Mouse (Mus musculus) thymus, adult 18-20 months (tissue): ENCODE data around the gene Rps5.
"Not testable (repeated sequence)": the region's sequence is repeated elsewhere in the genome, so short reads cannot be mapped to it uniquely, and the experiment has no call there.

ENCODE experiments used
- DNase-seq, 2 experiments: peaks; one replicate each; pipeline ENCODE4 v3.0.0; 2022; ENCODE audit warnings: mixed read lengths in 2 of 2

Gene Rps5

DNA sequence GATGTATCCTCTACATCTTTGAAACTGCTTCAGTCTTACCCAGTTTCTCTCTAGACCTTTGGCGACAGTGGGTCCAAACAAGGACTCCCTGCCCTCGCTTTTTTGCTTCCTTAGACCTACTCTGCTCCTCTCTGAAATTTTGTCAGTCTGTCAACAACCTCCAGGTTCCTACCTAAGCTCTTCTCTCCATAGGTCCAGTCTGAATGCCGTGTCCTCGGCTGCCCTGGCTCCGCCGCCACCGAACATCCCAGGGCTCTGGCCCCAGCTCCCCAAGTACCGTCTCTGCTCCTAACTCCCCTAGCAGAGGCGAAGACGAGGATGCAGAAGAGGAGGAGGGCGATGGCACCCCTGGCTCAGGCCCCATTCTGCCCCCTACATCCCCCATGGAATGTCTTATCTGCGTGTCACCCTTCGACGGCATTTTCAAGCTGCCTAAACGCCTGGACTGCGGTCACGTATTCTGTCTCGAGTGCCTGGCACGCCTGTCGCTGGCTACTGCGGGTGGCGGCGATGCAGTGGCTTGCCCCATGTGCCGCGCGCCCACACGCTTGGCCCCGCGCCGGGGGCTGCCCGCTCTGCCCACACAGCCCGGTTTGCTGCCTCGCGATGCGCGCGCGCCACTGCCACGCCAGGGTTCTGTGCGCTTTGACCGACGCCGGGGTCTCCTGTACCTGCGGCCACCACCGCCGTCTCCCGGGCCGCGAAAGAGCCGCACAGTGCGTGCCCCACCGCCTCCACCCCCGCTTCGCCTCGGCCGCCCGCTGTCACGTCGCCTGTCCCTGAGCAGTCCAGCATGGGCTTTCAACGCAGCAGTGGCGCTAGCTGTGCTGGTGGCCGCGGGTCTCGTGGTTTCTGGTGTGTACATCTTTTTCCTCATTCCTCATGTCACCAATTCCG lies 5.9 kb downstream of the Rps5 start:
- DNase-seq = no peak

DNA sequence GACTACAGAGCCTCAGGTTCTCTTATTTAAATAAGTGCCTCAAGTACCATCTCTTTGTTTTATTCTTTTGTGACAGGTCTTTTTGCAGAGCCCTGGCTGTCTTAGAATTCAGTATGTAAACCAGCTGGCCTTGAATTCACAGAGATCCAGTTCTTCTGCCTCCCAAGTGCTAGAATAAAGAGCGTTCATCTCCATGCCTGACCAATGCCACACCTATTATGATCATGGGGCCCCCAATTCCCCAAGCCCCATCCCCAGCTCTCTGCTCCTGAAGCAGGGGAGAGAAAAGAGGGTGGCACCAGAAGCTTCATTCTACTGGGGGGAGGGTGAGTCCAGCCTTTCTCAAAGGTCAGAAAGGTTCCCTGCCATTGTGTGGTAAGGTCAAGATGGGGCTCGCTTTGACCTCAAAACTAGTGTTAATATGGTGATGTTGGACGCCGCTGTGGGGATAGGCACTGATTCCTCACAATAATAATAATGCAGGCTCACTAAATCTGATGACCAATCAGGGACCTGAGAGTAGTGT lies 11.6 kb downstream of the Rps5 start:
- DNase-seq = no peak

DNA sequence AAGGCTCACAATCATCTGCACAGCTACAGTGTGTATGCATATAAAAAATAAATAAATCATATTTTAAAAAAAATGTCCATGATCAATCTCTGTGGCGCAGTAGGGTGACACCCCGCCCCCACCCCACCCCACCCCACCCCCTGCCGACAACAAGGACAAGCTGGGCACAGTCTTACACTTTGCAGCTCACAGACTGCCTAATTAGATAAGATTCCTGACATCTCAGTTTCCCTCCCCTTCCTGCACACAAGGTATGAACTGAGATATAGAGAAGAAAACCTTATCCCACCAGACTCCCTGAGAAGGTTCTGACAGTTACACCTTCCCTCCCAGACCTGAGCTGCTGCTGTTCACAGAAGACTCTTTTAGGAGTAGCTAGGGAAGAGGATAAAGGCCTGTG lies 12.7 kb downstream of the Rps5 start:
- no peak for DNase-seq

DNA sequence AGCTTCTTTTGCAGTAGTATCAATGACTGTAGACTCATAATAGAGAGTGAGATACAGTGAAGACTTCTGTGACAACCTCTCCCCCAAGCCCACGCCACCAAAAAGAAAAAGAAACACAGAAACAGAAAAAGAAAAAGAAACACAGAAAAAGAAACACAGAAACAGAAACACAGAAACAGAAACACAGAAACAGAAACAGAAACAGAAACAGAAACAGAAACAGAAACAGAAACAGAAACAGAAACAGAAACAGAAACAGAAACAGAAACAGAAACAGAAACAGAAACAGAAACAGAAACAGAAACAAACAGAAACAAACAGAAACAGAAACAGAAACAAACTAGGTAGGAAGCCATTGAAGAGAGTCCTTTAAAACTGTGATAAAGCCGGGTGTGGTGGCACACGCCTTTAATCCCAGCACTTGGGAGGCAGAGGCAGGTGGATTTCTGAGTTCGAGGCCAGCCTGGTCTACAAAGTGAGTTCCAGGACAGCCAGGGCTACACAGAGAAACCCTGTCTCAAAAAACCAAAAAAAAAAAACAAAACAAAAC lies 15.2 kb downstream of the Rps5 start:
- DNase-seq = not testable (repeated sequence)

DNA sequence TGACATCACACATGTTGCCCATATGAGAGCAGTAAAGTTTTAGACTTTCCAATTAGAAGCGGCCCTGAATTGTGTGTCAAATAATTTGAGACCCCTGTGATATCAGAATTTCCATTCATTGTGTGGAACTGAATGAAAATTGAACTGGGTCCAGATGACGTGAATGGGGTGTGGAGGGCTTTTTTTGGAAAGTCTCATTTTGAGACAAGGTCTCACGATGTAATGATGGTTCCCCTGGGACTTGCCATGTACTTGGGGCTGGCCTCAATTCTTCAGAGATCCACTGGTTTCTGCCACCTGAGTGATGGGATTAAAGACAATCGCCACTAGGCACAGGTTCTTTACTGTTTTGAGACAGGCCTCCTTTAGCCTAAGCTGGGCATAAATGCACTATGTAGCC lies 18.5 kb downstream of the Rps5 start:
- no peak for DNase-seq

DNA sequence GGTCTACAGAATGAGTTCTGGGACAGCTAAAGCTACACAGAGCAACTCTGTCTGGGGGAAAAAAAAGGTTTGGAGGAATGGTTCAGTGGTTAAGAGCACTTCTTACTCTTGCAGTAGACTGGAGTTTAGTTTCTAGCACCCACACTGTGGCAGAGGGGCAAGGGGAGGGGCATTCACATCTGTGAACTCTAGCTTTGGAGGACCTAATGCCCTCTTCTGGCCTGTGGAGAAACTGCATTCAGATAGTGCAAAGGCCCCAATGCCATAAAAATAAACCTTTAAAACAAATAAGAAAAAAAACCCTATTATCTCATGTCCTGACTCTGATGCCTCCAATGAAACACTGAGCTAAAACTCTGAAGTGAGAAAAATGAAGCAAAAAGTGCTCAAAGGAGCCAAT lies 21.4 kb downstream of the Rps5 start:
- DNase-seq = no peak

DNA sequence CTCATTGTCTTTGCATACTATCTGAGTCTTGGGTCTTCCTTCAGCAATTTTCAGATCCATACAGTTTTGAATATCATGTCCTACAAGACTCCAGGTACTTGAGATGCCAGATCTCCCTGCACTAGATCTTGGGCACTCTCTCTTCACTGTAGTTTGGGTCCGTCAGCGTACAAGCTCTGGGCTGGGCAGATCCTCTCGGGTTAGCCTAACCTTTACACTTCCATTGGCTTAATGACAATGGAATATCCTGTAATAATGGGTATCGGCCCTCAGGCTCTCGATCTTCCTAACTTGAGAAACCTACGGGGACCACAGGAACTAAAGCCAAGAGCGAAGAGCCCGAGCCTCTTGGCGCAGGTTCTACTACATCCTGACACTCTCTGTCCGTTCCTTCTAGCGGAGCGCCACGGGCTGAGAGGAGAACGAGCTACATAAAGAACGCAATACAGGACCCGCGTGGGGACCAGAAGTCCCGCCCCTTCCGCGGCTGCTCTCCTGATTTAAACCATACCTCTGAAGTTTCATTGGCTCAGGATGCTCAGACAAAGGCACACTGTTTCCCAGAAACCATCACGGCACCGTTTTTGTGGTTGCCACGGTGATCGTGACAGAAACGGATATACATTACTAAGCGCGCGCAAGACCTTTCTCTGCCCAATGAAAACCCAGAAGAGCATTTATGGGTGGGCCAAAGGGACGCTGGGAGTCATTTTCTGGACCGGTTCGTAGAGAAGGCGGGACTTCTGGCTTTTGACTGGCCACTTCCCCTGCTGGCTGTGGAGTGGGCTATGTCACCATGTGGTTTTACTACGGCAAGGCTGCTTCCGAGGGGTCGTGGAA lies 27.2 kb downstream of the Rps5 start:
- peak; percentile 90 to 95 for DNase-seq

DNA sequence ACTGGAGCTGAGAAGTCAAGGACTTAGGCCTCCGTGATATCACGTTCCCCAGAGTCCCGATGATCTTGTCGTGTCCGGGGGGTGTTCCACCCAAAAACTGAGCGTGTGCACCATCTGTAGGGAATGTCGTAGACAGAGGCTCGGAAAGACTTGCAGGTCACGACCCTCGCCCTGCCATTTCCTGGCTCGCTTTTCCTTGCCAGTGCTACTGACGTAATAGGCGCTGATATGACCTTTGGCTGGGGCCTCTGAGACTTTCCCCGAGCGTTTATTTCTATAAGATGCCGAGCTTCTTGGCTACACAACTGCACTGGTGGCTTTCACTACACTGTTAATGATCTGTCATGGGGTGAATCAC lies 27.8 kb downstream of the Rps5 start:
- DNase-seq = no peak

DNA sequence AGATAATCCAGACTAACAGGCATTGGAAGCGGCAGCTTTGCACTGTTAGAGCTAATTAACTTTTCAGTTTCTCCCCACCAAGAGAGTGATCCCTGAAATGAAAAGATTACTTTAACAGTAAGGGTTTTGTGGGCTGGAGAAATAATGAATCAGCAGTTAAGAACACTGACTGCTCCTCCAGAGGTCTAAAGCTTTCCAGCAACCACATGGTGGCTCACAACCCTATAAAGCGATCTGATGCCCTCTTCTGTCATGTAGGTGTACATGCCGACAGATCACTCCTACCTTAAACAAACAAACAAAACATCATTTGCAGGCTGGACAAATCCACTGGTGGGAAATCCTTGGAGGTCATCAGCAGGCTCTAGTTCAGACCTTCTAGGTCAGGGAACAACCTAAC lies 32.8 kb downstream of the Rps5 start:
- DNase-seq = no peak

DNA sequence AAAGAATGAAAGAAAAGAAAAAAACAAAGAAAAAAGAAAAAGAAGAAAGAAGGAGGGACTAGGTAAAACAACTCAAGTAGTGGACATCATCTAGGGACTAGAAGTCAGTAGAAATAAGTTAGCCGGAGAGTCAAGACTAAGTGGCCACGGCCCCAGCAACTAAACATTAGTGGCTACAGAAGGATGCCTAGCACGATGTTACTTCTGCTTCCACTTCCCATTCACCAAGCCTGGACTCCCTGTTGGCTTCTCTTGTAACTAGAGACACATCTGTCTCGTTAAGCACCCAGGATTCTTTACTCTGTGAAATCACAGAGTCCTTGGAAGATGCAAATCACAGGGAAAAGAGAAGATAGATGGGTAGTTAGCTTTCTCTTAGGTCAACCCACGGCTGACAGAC lies 35.4 kb downstream of the Rps5 start:
- DNase-seq = no peak

DNA sequence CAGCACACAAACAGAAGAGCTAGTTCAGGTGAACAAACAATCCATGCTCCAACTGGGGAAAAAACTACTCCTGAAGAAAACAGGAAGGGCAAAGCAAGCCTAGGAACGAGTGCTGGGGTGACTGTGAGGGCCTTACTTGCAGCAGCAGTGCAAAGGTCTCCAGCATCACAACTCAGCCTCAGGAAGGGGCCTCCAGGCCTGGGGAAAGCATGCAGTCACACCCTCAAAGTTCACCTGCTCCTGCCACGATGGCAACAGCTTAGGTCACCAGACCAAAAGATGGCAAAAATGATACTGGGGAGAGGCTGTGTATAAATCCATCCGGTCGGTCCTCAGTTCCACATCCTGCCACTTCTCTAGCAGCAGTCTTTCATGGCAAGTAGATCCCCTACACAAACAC lies 36.9 kb downstream of the Rps5 start:
- DNase-seq = no peak

DNA sequence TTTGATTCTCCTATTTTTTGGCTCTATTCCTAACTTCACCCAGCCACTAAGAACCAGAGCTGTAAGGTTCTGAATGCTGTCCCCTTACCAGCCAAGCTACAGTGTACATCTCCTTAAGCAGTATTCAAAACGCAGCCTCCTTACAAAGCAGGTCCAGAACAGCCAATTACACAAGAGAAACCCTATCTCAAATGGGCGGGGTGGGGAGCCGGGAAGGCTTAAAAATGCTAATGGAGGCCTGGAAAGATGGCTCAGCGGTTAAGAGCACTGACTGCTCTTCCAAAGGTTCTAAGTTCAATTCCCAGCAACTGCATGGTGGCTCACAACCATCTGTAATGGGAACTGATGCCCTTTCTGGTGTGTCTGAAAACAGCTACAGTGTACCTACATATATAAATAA lies 37.6 kb downstream of the Rps5 start:
- no peak for DNase-seq

DNA sequence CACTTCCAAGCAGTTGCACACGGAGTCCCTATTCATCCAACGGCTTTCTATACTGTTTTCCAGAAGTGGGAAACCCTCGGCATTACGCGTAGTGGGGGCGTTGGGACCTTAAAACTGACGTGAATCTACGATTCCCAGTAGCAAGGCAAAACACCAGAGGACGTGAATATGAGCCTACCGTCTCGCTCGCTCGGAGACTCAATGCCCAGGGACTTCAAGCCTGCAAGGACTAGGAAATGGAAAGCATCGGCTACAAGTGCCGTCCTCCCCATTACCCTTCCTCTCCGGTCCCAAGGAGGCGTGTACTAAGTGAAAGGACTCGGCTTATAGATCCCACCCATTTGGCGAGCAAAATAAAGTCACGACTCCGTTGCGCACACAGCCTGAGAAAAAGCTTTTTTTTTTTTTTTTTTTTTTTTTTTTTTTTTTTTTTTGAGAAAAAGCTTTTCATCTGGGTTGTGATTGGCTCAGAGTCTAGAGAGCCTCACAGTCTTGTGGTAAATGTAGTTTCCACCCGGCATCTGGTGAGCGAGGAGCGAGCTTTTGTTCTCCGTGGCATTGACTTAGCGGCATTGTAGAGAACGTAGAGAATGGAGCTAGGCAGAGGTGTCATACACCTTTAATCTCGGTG lies 39.5 kb downstream of the Rps5 start:
- peak; percentile 53 to 72 for DNase-seq

DNA sequence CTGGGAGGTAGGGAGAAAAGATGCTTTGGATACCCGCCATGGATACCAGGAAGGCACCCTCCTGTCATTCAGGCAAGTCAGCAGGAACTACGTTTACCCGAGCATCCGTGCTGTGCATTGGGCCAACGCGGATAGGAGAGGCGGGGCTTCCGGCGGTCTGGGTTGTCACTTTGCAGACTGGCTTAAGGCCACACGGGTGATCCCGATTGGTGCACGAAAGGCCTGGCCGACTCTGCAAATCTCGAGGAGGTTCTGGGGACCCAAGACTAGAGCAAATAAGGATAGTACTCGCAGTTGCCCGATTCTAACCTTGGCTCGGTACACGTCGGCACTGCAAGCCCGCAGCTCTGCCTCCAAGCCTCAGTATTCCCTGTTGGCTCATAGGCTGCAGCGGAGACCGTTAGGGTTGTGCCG lies 43.6 kb downstream of the Rps5 start, which contains the start of gene Zfp324:
TSS of gene Zfp324 (plus strand) at position 161 of the 414 bp plus-strand sequence.
- peak; percentile 83 to 88 for DNase-seq

DNA sequence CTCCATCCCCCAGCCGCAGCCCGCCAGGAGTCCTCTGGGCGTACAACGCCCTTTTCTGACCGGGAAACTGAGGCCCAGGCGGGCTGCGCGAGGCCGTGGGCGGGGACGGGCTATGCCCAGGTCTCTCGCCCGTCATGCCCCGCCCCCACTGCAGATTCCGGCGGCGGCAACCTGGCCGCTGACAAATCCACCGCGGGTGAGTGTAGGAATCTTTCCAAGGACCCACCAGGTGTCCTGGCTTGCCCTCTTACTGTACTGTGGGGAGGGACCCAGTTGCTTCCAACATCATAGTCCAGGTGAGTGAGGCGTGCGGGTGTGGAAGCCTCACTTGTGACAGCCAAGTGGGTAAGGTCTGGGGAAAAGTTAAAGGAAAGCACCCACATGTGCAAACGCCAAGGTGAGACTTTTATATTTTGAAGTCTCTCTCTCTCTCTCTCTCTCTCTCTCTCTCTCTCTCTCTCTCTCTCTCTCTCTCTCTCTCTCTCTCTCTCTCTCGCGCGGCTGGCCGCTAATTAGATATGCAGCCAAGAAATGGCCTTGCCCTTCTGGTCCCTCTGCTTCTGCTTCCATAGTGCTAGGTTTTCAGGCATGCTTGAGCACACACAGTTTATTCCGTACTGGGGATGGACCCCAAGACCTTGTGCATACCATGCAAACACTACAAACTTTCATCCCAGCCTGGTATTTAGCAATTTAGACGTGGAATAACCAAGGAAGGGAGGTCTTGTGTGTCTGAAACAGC lies 44.2 kb downstream of the Rps5 start:
- peak; percentile 52 to 65 for DNase-seq

DNA sequence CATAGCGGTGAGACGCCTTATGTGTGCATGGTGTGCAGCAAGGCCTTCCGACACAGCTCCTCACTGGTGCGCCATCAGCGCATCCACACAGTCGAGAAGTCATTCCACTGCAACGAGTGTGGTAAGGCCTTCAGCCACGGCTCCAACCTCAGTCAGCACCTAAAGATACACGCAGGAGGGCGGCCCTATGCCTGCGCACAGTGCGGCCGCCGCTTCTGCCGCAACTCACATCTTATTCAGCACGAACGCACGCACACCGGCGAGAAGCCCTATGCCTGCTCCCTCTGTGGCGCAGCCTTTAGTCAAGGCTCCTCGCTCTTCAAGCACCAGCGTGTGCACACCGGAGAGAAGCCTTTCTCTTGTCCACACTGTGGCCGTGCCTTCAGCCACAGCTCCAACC lies 48.8 kb downstream of the Rps5 start:
- no peak for DNase-seq
